Mouse (Mus musculus) thymus, adult 2 months (tissue): ENCODE data around the gene Kmo. TPM values are rescaled to one million over a fixed set of nuclear protein-coding genes. Genes with fewer than 3 reads are reported as not detected.
A peak's percentile ranks its signal among the peaks of the same experiment; 100 is the strongest.

Experiments
- DNase-seq: peaks from one replicate; pipeline ENCODE4 v3.0.0; 2021
- H3K27ac ChIP-seq: fragments of 200-500 bp; 2 replicates; pipeline ENCODE4 v1.5.1; 2012; ENCODE audit warnings: low read length, control low read depth; ENCODE audit not compliant: control insufficient read depth, insufficient read depth
- H3K27me3 ChIP-seq: fragments of 200-500 bp; 2 replicates; pipeline ENCODE4 v1.6.1; 2012; ENCODE audit warnings: mild to moderate bottlenecking, low read length, moderate library complexity, mixed read lengths; ENCODE audit not compliant: control insufficient read depth, insufficient read depth
- H3K36me3 ChIP-seq: fragments of 200-500 bp; 2 replicates; pipeline ENCODE4 v1.6.1; 2012; ENCODE audit warnings: mild to moderate bottlenecking, low read length, moderate library complexity; ENCODE audit not compliant: control insufficient read depth, insufficient read depth
- H3K4me1 ChIP-seq: fragments of 200-500 bp; replicated peaks from 2 replicates; pipeline ENCODE4 v1.6.1; 2012; ENCODE audit warnings: low read length; ENCODE audit not compliant: control insufficient read depth, insufficient read depth
- H3K4me3 ChIP-seq: fragments of 200-500 bp; 2 replicates; pipeline ENCODE4 v1.5.1; 2012; ENCODE audit warnings: mild to moderate bottlenecking, low read length, control low read depth, moderate library complexity; ENCODE audit not compliant: control insufficient read depth, insufficient read depth
- CTCF ChIP-seq: fragments of 200-500 bp; IDR thresholded peaks from 2 replicates; pipeline ENCODE4 v1.5.1; 2012; ENCODE audit warnings: mild to moderate bottlenecking, control low read depth, low read length, moderate library complexity, borderline replicate concordance; ENCODE audit not compliant: control insufficient read depth, poor library complexity, insufficient read depth; ENCODE audit errors: extremely low read depth
- POLR2A ChIP-seq: fragments of 200-500 bp; IDR thresholded peaks from 2 replicates; pipeline ENCODE4 v1.6.1; 2012; ENCODE audit warnings: mild to moderate bottlenecking, low read length, control low read depth, moderate library complexity; ENCODE audit not compliant: control insufficient read depth, poor library complexity, insufficient read depth; ENCODE audit errors: extremely low read depth
- WGBS: fragments of 180-500 bp; shearing (Covaris S2); methylation state at CpG from one replicate; pipeline ENCODE4 v1.1.7; 2018; 5-methylcytosine and 5-hydroxymethylcytosine counted together
- polyA plus RNA-seq: library from polyadenylated mRNA; depleted of rRNA; stranded (reverse); fragments of >200 nt; gene quantifications from 2 replicates; pipeline ENCODE4 v1.2.3, GENCODE M21; 2012

Kmo gene
- polyA plus RNA-seq, 1 experiment, result 3.3 TPM

GRCm38 (mm10) chr1:175640435-175641150 is 20.4 kb downstream of the Kmo start:
- H3K27ac ChIP-seq, result peak overlapping the region; percentile 59
- TF ChIP-seq CTCF (no peak), POLR2A (no peak)
- DNase-seq, result peak; percentile 53
- H3K4me3 ChIP-seq, result no peak overlapping the region
- H3K4me1 ChIP-seq, result peaks cover 47% of the 10 kb centered on the region
- no peaks in the 10 kb centered on the region for H3K36me3 ChIP-seq
- H3K27me3 ChIP-seq, result no peaks in the 10 kb centered on the region
- WGBS, result 18% methylated on average over 6 of the region's 6 CpGs

- WGBS, result 23% methylated on average over 5 of the region's 5 CpGs
- no peak for DNase-seq
- H3K36me3 ChIP-seq, result no peaks in the 10 kb centered on the region
Observed at GRCm38 (mm10) chr1:175643496-175644265, 23.5 kb downstream of the Kmo start.

GRCm38 (mm10) chr1:175646952-175647351 is 26.8 kb downstream of the Kmo start:
- no peaks in the 10 kb centered on the region for H3K27me3 ChIP-seq
- DNase-seq, result no peak
- no peak overlapping the region for H3K4me3 ChIP-seq
- 35% methylated on average over 9 of the region's 9 CpGs for WGBS
- no peaks in the 10 kb centered on the region for H3K36me3 ChIP-seq
- no peak overlapping the region for H3K27ac ChIP-seq
- TF ChIP-seq CTCF (no peak), POLR2A (no peak)
- peaks cover 8% of the 10 kb centered on the region for H3K4me1 ChIP-seq

More at GRCm38 (mm10) chr1:175643496-175644265, 23.5 kb downstream of the Kmo start:
- H3K4me1 ChIP-seq, result peaks cover 28% of the 10 kb centered on the region
- TF ChIP-seq POLR2A (no peak), CTCF (no peak)
- no peaks in the 10 kb centered on the region for H3K27me3 ChIP-seq
- no peak overlapping the region for H3K4me3 ChIP-seq
- H3K27ac ChIP-seq, result peak overlapping the region; percentile 63; the same call in 1 of the 2 replicates

- H3K27ac ChIP-seq, result no peak overlapping the region
- no peak for DNase-seq
- no peak for TF ChIP-seq CTCF
- TF ChIP-seq POLR2A, result no peak
- no peaks in the 10 kb centered on the region for H3K36me3 ChIP-seq
- H3K4me3 ChIP-seq, result no peak overlapping the region
- H3K4me1 ChIP-seq, result peaks cover 6% of the 10 kb centered on the region
- WGBS, result 97% methylated on average over 4 of the region's 4 CpGs
- H3K27me3 ChIP-seq, result no peaks in the 10 kb centered on the region
Observed at GRCm38 (mm10) chr1:175648615-175649014, 28.4 kb downstream of the Kmo start.

- Histone ChIP-seq H3K4me3 (no peak overlapping the region), H3K27me3 (no peaks in the 10 kb centered on the region), H3K36me3 (no peaks in the 10 kb centered on the region), H3K4me1 (no peaks in the 10 kb centered on the region), H3K27ac (no peak overlapping the region)
- DNase-seq, result no peak
- TF ChIP-seq CTCF, result no peak
- TF ChIP-seq POLR2A, result no peak
- WGBS, result 64% methylated on average over 4 of the region's 4 CpGs
Observed at GRCm38 (mm10) chr1:175659900-175660299, 39.7 kb downstream of the Kmo start.

GRCm38 (mm10) chr1:175668666-175669405 is 48.7 kb downstream of the Kmo start:
- DNase-seq, result peak; percentile 46
- 61% methylated on average over 5 of the region's 5 CpGs for WGBS
- H3K27ac ChIP-seq, result no peak overlapping the region

More at GRCm38 (mm10) chr1:175668666-175669405, 48.7 kb downstream of the Kmo start:
- Histone ChIP-seq H3K4me1 (no peaks in the 10 kb centered on the region), H3K4me3 (no peak overlapping the region), H3K36me3 (no peaks in the 10 kb centered on the region), H3K27me3 (no peaks in the 10 kb centered on the region)
- no peak for TF ChIP-seq CTCF
- TF ChIP-seq POLR2A, result no peak
